Mouse (Mus musculus) natural killer cell, adult 2 months (primary cell): ENCODE measurements around the gene Mvb12a.

Experiments
- DNase-seq, 2 experiments: peaks; one replicate each; pipeline ENCODE4 v3.0.0; 2022; ENCODE audit warnings: low spot score in 2 of 2

The Mvb12a gene

GRCm38 (mm10) chr8:71593556-71594323 is 51.0 kb downstream of the Mvb12a start:
- DNase-seq = no peak

GRCm38 (mm10) chr8:71594324-71594722 is 51.6 kb downstream of the Mvb12a start:
- DNase-seq = no peak

GRCm38 (mm10) chr8:71595862-71596261 is 53.1 kb downstream of the Mvb12a start:
- DNase-seq = peak; percentile 81 to 90

- DNase-seq = no peak
These were observed 53.7 kb downstream of the Mvb12a start for GRCm38 (mm10) chr8:71596384-71596783.

GRCm38 (mm10) chr8:71596798-71597197 is 54.1 kb downstream of the Mvb12a start:
- peak in 1 of 2 experiments; percentile 57 for DNase-seq

- DNase-seq = peak in 1 of 2 experiments; percentile 29
These were observed 54.7 kb downstream of the Mvb12a start, which contains the start of gene Fam129c for GRCm38 (mm10) chr8:71597451-71597850. Gene Fam129c (plus strand): TSS chr8:71597648.
